Mouse (Mus musculus) forebrain, embryonic 12.5 days (tissue): ENCODE measurements around the gene Usf1. TPM values are rescaled to one million over a fixed set of nuclear protein-coding genes. Genes with fewer than 3 reads are reported as not detected.

ENCODE experiments used
- ATAC-seq: fragments of 200-750 bp; cut with Nextera tagmentation; 2 replicates; pipeline ENCODE4 v1.8.0; 2017; ENCODE audit warnings: moderate TSS enrichment; ENCODE audit not compliant: low FRiP score
- H3K27ac ChIP-seq: fragments of 300-500 bp; sonication (generic); 2 replicates; pipeline ENCODE4 v1.5.1; 2016; ENCODE audit warnings: mild to moderate bottlenecking
- H3K27me3 ChIP-seq: fragments of 300-500 bp; sonication (generic); 2 replicates; pipeline ENCODE4 v1.6.1; 2016; ENCODE audit warnings: mild to moderate bottlenecking
- H3K36me3 ChIP-seq: fragments of 300-500 bp; sonication (generic); replicated peaks from 2 replicates; pipeline ENCODE4 v1.6.1; 2016; ENCODE audit warnings: mild to moderate bottlenecking
- H3K4me1 ChIP-seq: fragments of 300-500 bp; sonication (generic); 2 replicates; pipeline ENCODE4 v1.6.1; 2016
- H3K4me2 ChIP-seq: fragments of 300-500 bp; sonication (generic); 2 replicates; pipeline ENCODE4 v1.6.1; 2016; ENCODE audit warnings: mild to moderate bottlenecking, moderate library complexity
- H3K4me3 ChIP-seq: fragments of 300-500 bp; sonication (generic); replicated peaks from 2 replicates; pipeline ENCODE4 v1.5.1; 2016; ENCODE audit warnings: mild to moderate bottlenecking
- H3K9ac ChIP-seq: fragments of 300-500 bp; sonication (generic); 2 replicates; pipeline ENCODE4 v1.6.1; 2016; ENCODE audit warnings: mild to moderate bottlenecking
- H3K9me3 ChIP-seq: fragments of 300-500 bp; sonication (generic); 2 replicates; pipeline ENCODE4 v1.6.1; 2016
- WGBS: fragments of 180-500 bp; shearing (Covaris S2); methylation state at CpG from one replicate; pipeline ENCODE4 v1.1.7; 2016; 5-methylcytosine and 5-hydroxymethylcytosine counted together
- polyA plus RNA-seq: library from polyadenylated mRNA; unstranded; fragments of >200 nt; fragmentation: Nextera tagmentation; extraction: Ambion mirVana; gene quantifications from 2 replicates; pipeline ENCODE4 v1.2.1, GENCODE M21; 2016

Gene Usf1
- polyA plus RNA-seq = 175 and 190 TPM in 2 replicates

DNA sequence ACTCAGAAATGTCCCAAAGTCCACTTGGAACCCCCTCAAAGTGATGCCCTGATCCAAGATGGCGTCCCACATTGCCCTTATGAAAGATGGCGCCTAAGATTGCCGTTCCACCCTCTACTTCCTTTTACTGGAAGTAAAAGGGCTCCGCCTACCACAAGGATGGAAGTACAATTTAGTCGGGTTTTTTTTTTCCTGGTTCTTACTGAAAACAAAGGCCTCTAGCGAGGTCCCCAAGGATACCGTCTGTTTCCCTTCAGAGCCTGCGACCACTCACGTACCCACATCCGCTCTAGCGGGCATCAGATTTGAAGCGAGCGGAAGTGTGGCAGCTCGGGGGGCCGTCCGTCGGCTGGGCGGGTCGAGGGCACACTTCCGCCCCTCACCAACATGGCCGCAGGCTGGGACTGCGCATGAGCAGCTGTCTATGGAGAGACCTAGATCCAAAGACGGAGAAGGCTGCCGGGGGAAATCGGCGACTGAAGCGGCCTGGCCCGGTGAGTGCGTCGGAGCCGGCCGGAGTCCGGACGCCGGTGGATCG is at the start of gene Usf1:
Usf1 (plus strand) TSS at position 367 of the 538 bp plus-strand sequence.
- Histone ChIP-seq H3K36me3 (peaks cover 20% of the 10 kb centered on the region), H3K4me2 (peak within 1 kb of the TSS; percentile 60), H3K27ac (peak within 1 kb of the TSS; percentile 94), H3K9ac (peak within 1 kb of the TSS; percentile 98), H3K4me3 (peak within 1 kb of the TSS; percentile 96), H3K9me3 (no peaks in the 10 kb centered on the region), H3K4me1 (peaks cover 20% of the 10 kb centered on the region), H3K27me3 (peaks cover 28% of the 10 kb centered on the region)
- ATAC-seq = peak; percentile 98
- under 1% methylated on average over 36 of the region's 36 CpGs for WGBS

DNA sequence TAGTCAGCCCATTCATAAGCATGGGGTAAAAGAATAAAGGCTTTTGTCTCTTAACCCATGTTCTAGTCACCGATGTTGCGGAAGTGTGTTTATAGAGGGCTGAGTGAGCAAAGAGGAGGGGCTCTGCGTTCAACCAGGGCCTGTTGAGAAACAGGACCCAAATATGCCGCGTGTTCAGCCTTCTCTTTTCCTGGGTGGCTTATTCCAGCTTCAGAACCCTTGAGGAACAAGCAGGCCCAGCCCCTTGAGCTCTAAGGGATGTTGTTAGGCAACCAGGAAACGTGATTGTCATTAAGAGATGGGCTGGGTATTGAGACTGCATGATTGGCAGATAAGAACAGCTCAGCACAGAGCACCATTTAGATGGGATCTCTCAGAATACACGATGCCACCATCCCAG is 45.2 kb upstream of the Usf1 start:
- ATAC-seq = no peak

DNA sequence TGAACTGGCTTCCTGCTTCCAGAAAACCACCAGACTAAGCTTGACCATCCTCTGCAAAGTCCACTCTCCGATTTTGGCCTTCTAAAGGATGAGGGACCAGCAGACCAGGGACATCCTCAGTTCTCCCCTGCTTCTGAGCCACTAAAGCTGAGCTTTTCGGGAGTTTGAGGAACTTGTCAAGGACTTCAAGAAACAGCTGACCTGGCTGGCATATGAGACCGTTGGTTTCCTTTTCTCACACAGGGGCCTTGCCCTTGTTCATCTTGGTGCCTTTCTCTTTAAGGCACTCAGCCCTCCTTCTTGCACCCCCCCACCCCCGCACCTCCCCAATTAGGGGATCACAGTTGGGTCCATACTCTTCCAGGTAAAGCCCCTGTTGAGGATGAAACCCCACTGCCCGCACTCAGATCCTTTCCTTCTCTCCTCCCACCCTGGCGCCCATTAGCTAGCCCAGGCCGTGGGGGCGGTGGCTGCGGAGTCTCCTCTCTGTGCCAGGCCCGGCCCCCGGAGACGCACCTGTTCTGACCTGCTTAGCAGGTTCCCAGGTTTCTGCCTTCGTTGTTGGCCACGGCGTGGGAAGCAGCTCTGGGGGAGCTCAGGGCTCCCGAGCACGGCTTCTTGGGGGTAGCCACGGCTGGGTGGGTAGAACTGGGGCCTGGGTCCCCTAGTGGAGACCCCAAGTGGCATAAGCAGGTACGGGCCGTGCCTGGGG is 41.1 kb upstream of the Usf1 start, which contains the start of gene Nectin4:
Nectin4 (plus strand) TSS at position 255 of the 712 bp plus-strand sequence.
- no peak within 1 kb of the TSS for H3K4me3 ChIP-seq
- ATAC-seq = no peak
- no peaks in the 10 kb centered on the region for H3K9me3 ChIP-seq
- H3K4me1 ChIP-seq = peaks cover 6% of the 10 kb centered on the region; the same call in 1 of the 2 replicates
- H3K27me3 ChIP-seq = peaks cover 26% of the 10 kb centered on the region; the same call in 1 of the 2 replicates
- H3K4me2 ChIP-seq = no peak within 1 kb of the TSS
- no peaks in the 10 kb centered on the region for H3K36me3 ChIP-seq
- 39% methylated on average over 20 of the region's 20 CpGs for WGBS
- H3K9ac ChIP-seq = no peak within 1 kb of the TSS
- H3K27ac ChIP-seq = no peak within 1 kb of the TSS

More for the DNA sequence above, 45.2 kb upstream of the Usf1 start:
- 0 out of 2 replicates have a peak, but pooled peaks cover 9% of the 10 kb centered on the region for H3K27me3 ChIP-seq
- no peak overlapping the region for H3K9ac ChIP-seq
- WGBS = 62% methylated on average over 7 of the region's 7 CpGs
- no peak overlapping the region for H3K4me3 ChIP-seq
- no peaks in the 10 kb centered on the region for H3K9me3 ChIP-seq
- H3K27ac ChIP-seq = no peak overlapping the region
- H3K36me3 ChIP-seq = no peaks in the 10 kb centered on the region
- H3K4me1 ChIP-seq = peaks cover 4% of the 10 kb centered on the region
- no peak overlapping the region for H3K4me2 ChIP-seq

DNA sequence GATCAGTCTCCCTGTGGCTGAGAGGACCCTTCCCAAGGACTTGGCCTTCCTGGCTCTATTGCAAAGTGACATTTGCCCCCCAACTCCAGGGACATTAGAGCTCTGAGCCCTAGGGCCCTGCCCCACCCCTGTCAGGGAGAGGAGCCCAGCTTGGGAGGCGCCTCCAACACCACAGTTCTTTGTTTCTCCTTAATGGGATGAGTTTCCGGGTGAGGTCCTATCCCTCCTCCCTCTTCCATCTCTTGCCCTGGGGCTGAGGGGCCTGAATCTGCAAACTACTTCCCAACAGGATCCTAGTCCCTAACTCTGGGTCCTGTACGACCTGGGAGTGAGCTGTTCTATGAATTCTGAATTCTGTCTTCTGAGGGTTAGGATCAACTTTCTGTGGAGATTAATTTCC is 38.2 kb upstream of the Usf1 start:
- H3K9ac ChIP-seq = no peak overlapping the region
- peaks cover 6% of the 10 kb centered on the region; the same call in 1 of the 2 replicates for H3K4me1 ChIP-seq
- peaks cover 32% of the 10 kb centered on the region; the same call in 1 of the 2 replicates for H3K27me3 ChIP-seq
- no peak overlapping the region for H3K4me3 ChIP-seq
- no peaks in the 10 kb centered on the region for H3K9me3 ChIP-seq
- H3K27ac ChIP-seq = no peak overlapping the region
- ATAC-seq = no peak
- 24% methylated on average over 3 of the region's 3 CpGs for WGBS
- H3K4me2 ChIP-seq = no peak overlapping the region
- no peaks in the 10 kb centered on the region for H3K36me3 ChIP-seq

DNA sequence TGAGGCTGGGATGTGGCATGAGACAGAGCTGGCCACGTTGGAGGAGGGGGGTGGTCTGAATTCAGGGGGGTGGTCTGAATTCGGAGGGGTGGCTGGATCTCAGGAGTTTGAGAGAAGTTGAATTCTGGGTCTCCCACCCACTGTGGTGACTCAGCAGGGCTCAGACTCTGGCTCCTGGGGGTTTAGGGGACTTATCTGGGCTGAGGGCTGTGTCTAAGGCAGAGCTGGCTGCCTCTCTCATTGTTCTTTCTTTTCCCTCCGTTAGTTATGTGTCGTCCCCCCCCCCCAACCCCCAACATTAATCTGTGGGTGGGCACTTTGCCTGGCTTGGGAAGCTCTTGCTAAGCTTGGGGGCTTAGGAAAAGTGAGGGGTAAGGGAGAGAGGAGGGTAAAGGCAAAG is 37.2 kb upstream of the Usf1 start:
- 1% methylated on average over 4 of the region's 4 CpGs for WGBS

DNA sequence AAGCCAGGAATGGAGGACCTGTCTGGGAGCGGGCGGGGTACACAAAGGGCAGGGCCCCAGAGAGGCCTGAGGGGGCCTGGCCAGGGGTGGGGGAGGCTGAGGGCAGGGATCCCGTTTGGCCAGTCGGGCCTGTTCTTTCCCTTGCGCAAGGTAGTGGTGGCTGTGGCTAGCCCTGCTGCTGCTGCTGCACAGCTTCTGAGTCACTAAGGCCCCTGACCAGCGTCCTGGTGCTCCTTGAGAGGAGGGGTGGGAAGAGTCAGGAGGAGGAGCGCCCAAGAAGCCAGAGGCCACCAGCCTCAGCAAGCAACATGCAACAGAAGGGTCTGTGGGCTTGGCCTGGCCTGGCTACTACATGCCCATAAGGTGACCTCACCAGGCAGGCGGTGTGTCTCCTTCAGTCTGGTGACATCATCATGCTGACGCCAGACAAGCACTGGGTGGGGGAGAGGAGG is 35.4 kb upstream of the Usf1 start:
- no peak overlapping the region for H3K9ac ChIP-seq
- no peak overlapping the region for H3K27ac ChIP-seq
- no peak for ATAC-seq
- peaks cover 49% of the 10 kb centered on the region for H3K27me3 ChIP-seq
- no peaks in the 10 kb centered on the region for H3K9me3 ChIP-seq
- WGBS = 52% methylated on average over 9 of the region's 9 CpGs
- H3K4me1 ChIP-seq = peaks cover 20% of the 10 kb centered on the region
- H3K4me3 ChIP-seq = no peak overlapping the region
- H3K36me3 ChIP-seq = no peaks in the 10 kb centered on the region
- H3K4me2 ChIP-seq = no peak overlapping the region

More for the DNA sequence above, 37.2 kb upstream of the Usf1 start:
- H3K4me3 ChIP-seq = no peak overlapping the region
- no peak overlapping the region for H3K4me2 ChIP-seq
- H3K4me1 ChIP-seq = peaks cover 6% of the 10 kb centered on the region; the same call in 1 of the 2 replicates
- H3K27me3 ChIP-seq = peaks cover 41% of the 10 kb centered on the region; the same call in 1 of the 2 replicates
- ATAC-seq = no peak
- H3K36me3 ChIP-seq = no peaks in the 10 kb centered on the region
- H3K9ac ChIP-seq = no peak overlapping the region
- H3K27ac ChIP-seq = no peak overlapping the region
- H3K9me3 ChIP-seq = no peaks in the 10 kb centered on the region

DNA sequence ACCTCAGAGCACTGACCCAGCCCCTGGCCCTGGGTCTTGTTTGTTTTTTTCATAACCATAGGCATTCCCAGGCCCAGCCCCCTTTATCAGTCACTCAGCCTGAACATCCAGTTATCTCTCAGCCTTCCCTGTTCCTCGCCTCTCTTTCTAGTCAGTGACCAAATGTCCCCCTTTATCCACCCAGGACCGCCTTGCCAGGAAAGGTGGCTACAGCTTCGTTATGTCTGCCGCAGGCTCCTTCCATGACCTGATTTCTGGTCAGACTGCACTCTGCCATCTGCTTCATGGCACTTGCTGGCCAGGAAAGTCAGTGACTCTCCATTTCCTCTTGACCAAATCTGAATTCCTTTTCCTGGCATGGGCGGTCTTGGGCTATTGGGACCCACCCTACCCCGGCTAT is 32.8 kb upstream of the Usf1 start:
- Histone ChIP-seq H3K4me3 (no peak overlapping the region), H3K9me3 (no peaks in the 10 kb centered on the region), H3K36me3 (no peaks in the 10 kb centered on the region), H3K27me3 (peaks cover 47% of the 10 kb centered on the region), H3K9ac (no peak overlapping the region), H3K4me1 (peaks cover 20% of the 10 kb centered on the region), H3K27ac (no peak overlapping the region), H3K4me2 (no peak overlapping the region)
- 89% methylated on average over 6 of the region's 6 CpGs for WGBS
- ATAC-seq = no peak

DNA sequence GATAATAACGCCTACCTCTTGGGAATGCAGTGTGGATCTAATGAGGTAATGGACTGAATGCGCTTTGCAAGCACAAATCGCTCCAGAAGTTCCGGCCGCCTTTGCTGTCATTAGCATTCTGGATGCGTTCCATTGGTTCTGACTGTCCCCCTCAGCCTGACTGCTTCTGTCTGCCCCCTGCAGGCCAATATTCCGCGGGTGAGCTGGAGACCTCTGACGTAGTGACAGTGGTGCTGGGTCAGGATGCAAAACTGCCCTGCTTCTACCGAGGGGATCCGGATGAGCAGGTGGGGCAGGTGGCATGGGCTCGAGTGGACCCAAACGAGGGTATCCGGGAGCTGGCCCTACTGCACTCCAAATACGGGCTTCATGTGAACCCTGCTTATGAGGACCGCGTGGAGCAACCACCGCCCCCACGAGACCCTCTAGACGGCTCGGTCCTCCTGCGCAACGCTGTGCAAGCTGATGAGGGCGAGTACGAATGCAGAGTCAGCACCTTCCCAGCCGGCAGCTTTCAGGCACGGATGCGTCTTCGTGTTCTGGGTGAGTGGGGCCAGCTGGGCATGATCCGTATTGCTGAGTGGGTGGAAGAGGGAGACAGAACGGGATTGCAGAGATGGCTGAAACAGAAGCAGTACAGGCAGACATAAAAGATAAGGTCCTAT is 31.0 kb upstream of the Usf1 start:
- WGBS = 3% methylated on average over 31 of the region's 31 CpGs
- H3K36me3 ChIP-seq = no peaks in the 10 kb centered on the region
- no peaks in the 10 kb centered on the region for H3K9me3 ChIP-seq
- peaks cover 14% of the 10 kb centered on the region for H3K4me1 ChIP-seq
- peaks cover 47% of the 10 kb centered on the region for H3K27me3 ChIP-seq
- peak overlapping the region; percentile 52 for H3K4me2 ChIP-seq
- no peak overlapping the region for H3K27ac ChIP-seq
- peak overlapping the region; percentile 45; the same call in 1 of the 2 replicates for H3K9ac ChIP-seq
- peak; percentile 85 for ATAC-seq
- peak overlapping the region; percentile 33 for H3K4me3 ChIP-seq

DNA sequence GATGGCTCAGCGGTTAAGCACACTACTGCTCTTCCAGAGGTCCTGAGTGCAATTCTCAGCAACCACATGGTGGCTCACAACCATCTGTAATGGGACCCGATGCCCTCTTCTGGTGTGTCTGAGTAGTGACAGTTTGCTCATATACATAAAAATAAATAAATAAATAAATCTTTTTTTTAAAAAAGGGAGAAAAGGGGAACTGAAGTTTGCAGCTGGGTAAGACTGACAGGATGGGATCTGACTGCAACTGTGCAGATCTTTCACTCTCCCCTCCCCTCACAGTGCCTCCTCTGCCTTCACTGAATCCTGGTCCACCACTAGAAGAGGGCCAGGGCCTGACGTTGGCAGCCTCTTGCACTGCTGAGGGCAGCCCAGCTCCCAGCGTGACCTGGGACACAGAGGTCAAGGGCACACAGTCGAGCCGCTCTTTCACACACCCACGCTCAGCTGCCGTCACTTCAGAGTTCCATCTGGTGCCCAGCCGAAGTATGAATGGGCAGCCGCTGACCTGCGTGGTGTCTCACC is 29.0 kb upstream of the Usf1 start:
- Histone ChIP-seq H3K27ac (no peak overlapping the region), H3K4me2 (no peak overlapping the region), H3K27me3 (peaks cover 48% of the 10 kb centered on the region), H3K4me1 (peaks cover 14% of the 10 kb centered on the region), H3K36me3 (no peaks in the 10 kb centered on the region), H3K9me3 (no peaks in the 10 kb centered on the region), H3K9ac (no peak overlapping the region), H3K4me3 (no peak overlapping the region)
- no peak for ATAC-seq
- 83% methylated on average over 11 of the region's 11 CpGs for WGBS

DNA sequence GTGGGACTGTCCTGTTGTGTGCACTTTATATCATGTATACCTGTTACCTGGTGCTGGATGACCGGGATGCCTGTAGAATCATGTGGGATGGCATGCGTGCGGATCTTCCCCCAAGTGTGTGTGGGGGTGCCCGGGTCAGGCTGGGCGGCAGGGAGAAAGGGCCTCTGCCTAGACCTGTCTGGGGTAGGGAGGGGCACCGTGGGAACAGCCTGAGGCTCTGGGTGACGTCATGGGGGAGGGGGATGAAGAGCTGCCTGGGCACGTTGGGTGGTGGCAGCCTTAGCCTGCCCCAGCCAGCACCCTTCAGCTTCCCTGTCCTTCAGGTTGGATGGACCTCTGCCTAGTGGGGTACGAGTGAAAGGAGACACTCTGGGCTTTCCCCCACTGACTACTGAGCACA is 26.8 kb upstream of the Usf1 start:
- H3K36me3 ChIP-seq = no peaks in the 10 kb centered on the region
- no peak overlapping the region for H3K27ac ChIP-seq
- H3K4me2 ChIP-seq = no peak overlapping the region
- peaks cover 12% of the 10 kb centered on the region for H3K4me1 ChIP-seq
- no peak for ATAC-seq
- peaks cover 36% of the 10 kb centered on the region for H3K27me3 ChIP-seq
- no peak overlapping the region for H3K4me3 ChIP-seq
- WGBS = 64% methylated on average over 9 of the region's 9 CpGs
- no peaks in the 10 kb centered on the region for H3K9me3 ChIP-seq
- H3K9ac ChIP-seq = no peak overlapping the region

DNA sequence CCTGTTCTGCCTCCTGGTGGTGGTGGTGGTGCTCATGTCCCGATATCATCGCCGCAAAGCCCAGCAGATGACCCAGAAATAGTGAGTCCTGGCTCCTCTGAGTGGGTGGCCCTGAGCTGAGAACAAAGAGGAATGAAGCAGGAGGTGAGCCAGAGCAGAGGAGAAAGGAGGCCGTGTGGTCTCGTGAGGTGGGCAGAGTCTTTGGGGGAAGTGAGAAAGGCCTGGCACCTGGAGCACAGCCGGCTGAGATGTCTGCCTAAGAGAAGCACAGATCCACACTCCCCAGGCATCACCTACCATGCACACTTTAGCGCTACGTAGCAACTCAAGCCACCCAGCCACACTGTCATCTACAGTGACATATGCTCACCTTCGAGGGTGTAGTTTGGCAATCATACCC is 25.9 kb upstream of the Usf1 start:
- Histone ChIP-seq H3K9me3 (no peaks in the 10 kb centered on the region), H3K27ac (no peak overlapping the region), H3K9ac (no peak overlapping the region), H3K4me3 (no peak overlapping the region), H3K27me3 (peaks cover 28% of the 10 kb centered on the region), H3K4me1 (peaks cover 4% of the 10 kb centered on the region; the same call in 1 of the 2 replicates), H3K4me2 (no peak overlapping the region), H3K36me3 (no peaks in the 10 kb centered on the region)
- WGBS = 73% methylated on average over 9 of the region's 9 CpGs
- ATAC-seq = no peak

DNA sequence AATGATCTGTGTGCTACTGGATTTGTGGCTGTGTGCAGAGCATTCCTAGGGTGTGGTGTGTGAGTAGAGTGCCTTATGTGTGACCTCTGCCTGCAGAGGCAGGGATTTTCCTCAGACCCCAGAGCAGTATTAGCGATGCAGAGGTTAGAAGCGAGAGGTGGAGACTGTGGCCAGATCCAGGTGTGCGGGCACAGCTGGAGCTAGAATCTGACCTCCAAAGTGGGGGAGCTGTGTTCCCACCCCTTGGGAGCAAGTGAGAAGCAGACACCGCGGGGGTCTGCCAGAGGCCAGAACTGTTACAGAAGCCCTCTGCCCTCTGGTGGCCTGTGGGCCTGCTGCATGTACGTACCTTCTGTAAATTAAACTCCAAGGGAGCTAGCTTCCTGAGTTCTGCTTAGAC is 24.0 kb upstream of the Usf1 start:
- no peaks in the 10 kb centered on the region for H3K9me3 ChIP-seq
- no peak for ATAC-seq

More for the DNA sequence above, 24.0 kb upstream of the Usf1 start:
- no peak overlapping the region for H3K27ac ChIP-seq
- no peaks in the 10 kb centered on the region for H3K36me3 ChIP-seq
- 19% methylated on average over 6 of the region's 6 CpGs for WGBS
- H3K4me2 ChIP-seq = no peak overlapping the region
- H3K4me3 ChIP-seq = no peak overlapping the region
- peaks cover 14% of the 10 kb centered on the region; the same call in 1 of the 2 replicates for H3K27me3 ChIP-seq
- no peaks in the 10 kb centered on the region for H3K4me1 ChIP-seq
- H3K9ac ChIP-seq = no peak overlapping the region
